8 mouse cellular contexts compared by ENCODE assay signal in genomic region chr6:140423041-140423845, GRCm38 (mm10). TPM values are rescaled to one million over a fixed set of nuclear protein-coding genes. Genes with fewer than 3 reads are reported as not detected.
A peak's percentile ranks its signal among the peaks of the same experiment; 100 is the strongest.
DNase-seq lines count a peak whose midpoint lies in the region; ATAC-seq lines count a peak whose summit lies in the region.

No protein-coding gene starts in this region.

- peaks cover 2% of the 10 kb centered on the region; the same call in 1 of the 2 replicates for H3K36me3 ChIP-seq in hindbrain, embryonic 10.5 days
- H3K36me3 ChIP-seq in liver, embryonic 16.5 days (ENCODE audit: control insufficient read depth, insufficient read depth) = no peaks in the 10 kb centered on the region

- H3K4me3 ChIP-seq in hindbrain, embryonic 10.5 days = peak overlapping the region; percentile 68
- peak overlapping the region; percentile 70 for H3K4me3 ChIP-seq in liver, embryonic 16.5 days (ENCODE audit: low read depth, low read length)

- ATAC-seq in liver, embryonic 16.5 days (ENCODE audit: low read depth) = no peak

- H3K4me2 ChIP-seq in liver, embryonic 16.5 days (ENCODE audit: low read depth, low read length) = peak overlapping the region; percentile 66

- peaks cover 4% of the 10 kb centered on the region; the same call in 1 of the 2 replicates for H3K9me3 ChIP-seq in hindbrain, embryonic 10.5 days
- H3K9me3 ChIP-seq in liver, embryonic 16.5 days (replicated peaks; ENCODE audit: control insufficient read depth, low read length) = no peaks in the 10 kb centered on the region

- 8% methylated on average over 29 of the region's 29 CpGs for WGBS in hindbrain, embryonic 10.5 days
- 11% methylated on average over 29 of the region's 29 CpGs for WGBS in liver, embryonic 16.5 days (ENCODE audit: insufficient replicate concordance)

- DNase-seq in gastrocnemius, adult 18-20 months (ENCODE audit: low spot score) = peak; percentile 25
- no peak for DNase-seq in gastrocnemius, adult 8-10 months (ENCODE audit: low spot score in 2 of 2)
- DNase-seq in thymus, adult 18-20 months = peak; percentile 38 to 45
- DNase-seq in thymus, postnatal 14 days = no peak
- DNase-seq in hindbrain, embryonic 10.5 days (ENCODE audit: low spot score) = no peak
- no peak for DNase-seq in ovary, postnatal 14 days (ENCODE audit: low spot score)
- DNase-seq in thymus, postnatal 0 days (ENCODE audit: low spot score) = no peak

- peak overlapping the region; percentile 96 for H3K27ac ChIP-seq in hindbrain, embryonic 10.5 days
- H3K27ac ChIP-seq in liver, embryonic 16.5 days (ENCODE audit: low read length) = no peak overlapping the region

- no peaks in the 10 kb centered on the region for H3K27me3 ChIP-seq in hindbrain, embryonic 10.5 days (ENCODE audit: insufficient read depth, poor library complexity, severe bottlenecking)
- peaks cover 24% of the 10 kb centered on the region for H3K27me3 ChIP-seq in liver, embryonic 16.5 days (ENCODE audit: control insufficient read depth, insufficient read depth, low read depth, low read length)

- peak overlapping the region; percentile 69; the same call in 1 of the 2 replicates for H3K9ac ChIP-seq in liver, embryonic 16.5 days (ENCODE audit: low read depth, low read length)

- H3K4me1 ChIP-seq in hindbrain, embryonic 10.5 days (replicated peaks) = peaks cover 24% of the 10 kb centered on the region
- H3K4me1 ChIP-seq in liver, embryonic 16.5 days (ENCODE audit: control insufficient read depth, low read depth, low read length) = no peaks in the 10 kb centered on the region; the same call in 1 of the 2 replicates

RNA-seq across cellular contexts. Expression of gene Plekha5, which starts 0.6 kb away (rescaled TPM):
- 10 to 100 TPM; 10.0 to 10.5 TPM for total RNA-seq in gastrocnemius, adult 18-20 months (2021)
- total RNA-seq in gastrocnemius, adult 8-10 months (2022) = 1 to 10 TPM; 6.1 to 9.4 (median 7.0) TPM
- polyA plus RNA-seq in hindbrain, embryonic 10.5 days (2016; fragmentation: Nextera tagmentation; extraction: Ambion mirVana) = 35.5 and 43.1 TPM in 2 replicates
- 4.2 and 5.5 TPM in 2 replicates for polyA plus RNA-seq in liver, embryonic 16.5 days (2015; fragmentation: Nextera tagmentation; extraction: Ambion mirVana)
- 26.6 and 29.8 TPM in 2 replicates for polyA plus RNA-seq in thymus, postnatal 0 days (2015; fragmentation: Nextera tagmentation; extraction: Ambion mirVana)

Comparison
In these comparisons a context has a peak if more than half of its experiments do, and no peak if none do; other contexts are left out.
1. DNase-seq: peak in gastrocnemius, adult 18-20 months (single experiment) and thymus, adult 18-20 months (2 of 2); none in gastrocnemius, adult 8-10 months (0 of 2), thymus, postnatal 14 days (single experiment), hindbrain, embryonic 10.5 days (single experiment), ovary, postnatal 14 days (single experiment) and thymus, postnatal 0 days (single experiment).